ENCODE assay signal across 8 mouse cellular contexts in the genomic region with DNA sequence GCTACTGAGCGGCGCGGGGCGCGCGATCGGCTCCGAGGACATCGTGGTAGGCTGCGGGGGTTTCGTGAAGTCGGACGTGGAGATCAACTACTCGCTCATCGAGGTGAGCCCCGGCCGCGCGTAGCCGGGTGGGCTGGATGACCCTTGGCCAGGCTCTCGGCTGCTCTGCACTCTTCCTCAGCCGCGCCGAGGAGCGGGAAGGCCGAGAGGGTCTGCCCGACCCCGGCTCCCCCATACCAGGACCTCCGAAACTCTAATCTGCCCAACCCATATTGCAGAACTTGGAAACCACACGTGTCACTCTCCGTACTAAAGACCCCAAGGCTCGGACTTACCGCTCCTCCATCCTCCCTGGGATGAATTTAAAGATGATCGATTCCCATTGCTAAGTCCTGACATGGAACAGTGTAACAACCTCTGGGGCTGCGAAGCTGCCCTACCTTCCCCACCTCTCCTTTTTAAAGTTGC. TPM values are rescaled to one million over a fixed set of nuclear protein-coding genes. Genes with fewer than 3 reads are reported as not detected.
DNase-seq lines count a peak whose midpoint lies in the region; ATAC-seq and TF ChIP-seq lines count a peak whose summit lies in the region.

No protein-coding gene starts in this region.

- H3K27ac ChIP-seq in heart, embryonic 11.5 days (ENCODE audit: low read depth, low read length) = no peak overlapping the region
- H3K27ac ChIP-seq in forebrain, embryonic 14.5 days (ENCODE audit: low read depth, low read length) = peak overlapping the region; percentile 55; the same call in 1 of the 2 replicates
- H3K27ac ChIP-seq in liver, embryonic 16.5 days (ENCODE audit: low read length) = no peak overlapping the region

- H3K4me3 ChIP-seq in heart, embryonic 11.5 days (ENCODE audit: low read depth, low read length) = peak overlapping the region; percentile 80
- peak overlapping the region; percentile 96 for H3K4me3 ChIP-seq in E14TG2a.4 (replicated peaks; ENCODE audit: low read length)
- peak overlapping the region; percentile 88 for H3K4me3 ChIP-seq in forebrain, embryonic 14.5 days (ENCODE audit: low read depth, low read length)
- H3K4me3 ChIP-seq in liver, embryonic 16.5 days (ENCODE audit: low read depth, low read length) = peak overlapping the region; percentile 77

- H3K36me3 ChIP-seq in heart, embryonic 11.5 days (ENCODE audit: control insufficient read depth, insufficient read depth, low read length) = no peaks in the 10 kb centered on the region
- peaks cover 32% of the 10 kb centered on the region for H3K36me3 ChIP-seq in E14TG2a.4 (ENCODE audit: insufficient read depth, low read length)
- H3K36me3 ChIP-seq in forebrain, embryonic 14.5 days (ENCODE audit: control insufficient read depth, insufficient read depth, low read length) = peaks cover 15% of the 10 kb centered on the region
- H3K36me3 ChIP-seq in liver, embryonic 16.5 days (ENCODE audit: control insufficient read depth, insufficient read depth) = no peaks in the 10 kb centered on the region

- peak overlapping the region; percentile 95 for H3K4me2 ChIP-seq in heart, embryonic 11.5 days
- peak overlapping the region; percentile 88 for H3K4me2 ChIP-seq in forebrain, embryonic 14.5 days (ENCODE audit: low read length)
- peak overlapping the region; percentile 87 for H3K4me2 ChIP-seq in liver, embryonic 16.5 days (ENCODE audit: low read depth, low read length)

- H3K9me3 ChIP-seq in heart, embryonic 11.5 days (replicated peaks; ENCODE audit: control insufficient read depth, low read length) = no peaks in the 10 kb centered on the region
- no peaks in the 10 kb centered on the region for H3K9me3 ChIP-seq in E14TG2a.4 (ENCODE audit: low read length)
- H3K9me3 ChIP-seq in forebrain, embryonic 14.5 days (replicated peaks; ENCODE audit: control insufficient read depth, low read length) = no peaks in the 10 kb centered on the region
- H3K9me3 ChIP-seq in liver, embryonic 16.5 days (replicated peaks; ENCODE audit: control insufficient read depth, low read length) = no peaks in the 10 kb centered on the region

- peak; percentile 44; the same call in 1 of the 2 replicates for ATAC-seq in heart, embryonic 11.5 days (replicated peaks; ENCODE audit: insufficient number of reproducible peaks, low FRiP score, low TSS enrichment)
- ATAC-seq in forebrain, embryonic 14.5 days = no peak
- ATAC-seq in liver, embryonic 16.5 days (ENCODE audit: low read depth) = no peak; the same call in none of the 2 replicates

- WGBS in heart, embryonic 11.5 days (ENCODE audit: insufficient replicate concordance) = under 1% methylated on average over 35 of the region's 35 CpGs
- under 1% methylated on average over 25 of the region's 35 CpGs for WGBS in forebrain, embryonic 14.5 days
- WGBS in liver, embryonic 16.5 days (ENCODE audit: insufficient replicate concordance) = 0% methylated on average over 35 of the region's 35 CpGs

- H3K27me3 ChIP-seq in heart, embryonic 11.5 days (ENCODE audit: control insufficient read depth, insufficient read depth, low read length) = 0 out of 2 replicates have a peak, but pooled peaks cover 3% of the 10 kb centered on the region
- H3K27me3 ChIP-seq in E14TG2a.4 (ENCODE audit: insufficient read depth, low read length) = peaks cover 4% of the 10 kb centered on the region
- H3K27me3 ChIP-seq in forebrain, embryonic 14.5 days (replicated peaks; ENCODE audit: control insufficient read depth, insufficient read depth, low read length) = no peaks in the 10 kb centered on the region
- H3K27me3 ChIP-seq in liver, embryonic 16.5 days (ENCODE audit: control insufficient read depth, insufficient read depth, low read depth, low read length) = no peaks in the 10 kb centered on the region

- peak overlapping the region; percentile 83 for H3K9ac ChIP-seq in heart, embryonic 11.5 days (ENCODE audit: low read depth, low read length)
- H3K9ac ChIP-seq in forebrain, embryonic 14.5 days (ENCODE audit: low read length) = peak overlapping the region; percentile 87
- H3K9ac ChIP-seq in liver, embryonic 16.5 days (ENCODE audit: low read depth, low read length) = peak overlapping the region; percentile 77

- intact Hi-C loops in heart, postnatal 14 days (cut with DNase I) = no loop called here

- TF ChIP-seq CTCF in E14TG2a.4 (conservative IDR thresholded peaks at IDR 0.05; ENCODE audit: low read length) = no peak

- H3K4me1 ChIP-seq in heart, embryonic 11.5 days (ENCODE audit: control insufficient read depth, insufficient read depth, low read length) = peaks cover 9% of the 10 kb centered on the region
- H3K4me1 ChIP-seq in E14TG2a.4 (replicated peaks; ENCODE audit: low read depth, low read length) = peaks cover 40% of the 10 kb centered on the region
- H3K4me1 ChIP-seq in forebrain, embryonic 14.5 days (ENCODE audit: control insufficient read depth, insufficient read depth, low read length) = peaks cover 11% of the 10 kb centered on the region
- H3K4me1 ChIP-seq in liver, embryonic 16.5 days (ENCODE audit: control insufficient read depth, low read depth, low read length) = peaks cover 36% of the 10 kb centered on the region

- DNase-seq in heart, postnatal 14 days = no peak
- DNase-seq in forebrain, embryonic 14.5 days (ENCODE audit: low spot score) = no peak
- DNase-seq in ovary, adult 18-20 months (ENCODE audit: low spot score) = no peak
- no peak for DNase-seq in cerebellum, adult 9-10 months
- DNase-seq in gastrocnemius, adult 8-10 months (ENCODE audit: low spot score in 2 of 2) = no peak

RNA-seq across cellular contexts. Expression of gene Nomo1, which starts 0.4 kb away (rescaled TPM):
- 19.2 and 20.8 TPM in 2 replicates for polyA plus RNA-seq in heart, embryonic 11.5 days (2014; fragmentation: Nextera tagmentation; extraction: Ambion mirVana)
- 10 to 100 TPM; 68.0 to 68.6 TPM for total RNA-seq in heart, postnatal 14 days (2021)
- polyA plus RNA-seq in forebrain, embryonic 14.5 days (2014; fragmentation: Nextera tagmentation; extraction: Ambion mirVana) = 19.6 and 25.9 TPM in 2 replicates
- polyA plus RNA-seq in liver, embryonic 16.5 days (2015; fragmentation: Nextera tagmentation; extraction: Ambion mirVana) = 22.0 and 23.4 TPM in 2 replicates
- total RNA-seq in gastrocnemius, adult 8-10 months (2022) = 100 to 1,000 TPM in 3 of 4 experiments, 10 to 100 TPM in 1; 89.6 to 107 (median 103) TPM

RNA-seq across cellular contexts. Expression of gene Abcc6, which starts 3.8 kb away (rescaled TPM):
- 0.04 TPM in 2 replicates for polyA plus RNA-seq in heart, embryonic 11.5 days (2014; fragmentation: Nextera tagmentation; extraction: Ambion mirVana)
- total RNA-seq in heart, postnatal 14 days (2021) = under 1 TPM; 0.05 TPM
- polyA plus RNA-seq in forebrain, embryonic 14.5 days (2014; fragmentation: Nextera tagmentation; extraction: Ambion mirVana) = 0.30 and 0.33 TPM in 2 replicates
- 16.9 and 19.2 TPM in 2 replicates for polyA plus RNA-seq in liver, embryonic 16.5 days (2015; fragmentation: Nextera tagmentation; extraction: Ambion mirVana)
- total RNA-seq in gastrocnemius, adult 8-10 months (2022) = under 1 TPM in 1 of 4 experiments, not detected in 3; 0.13 TPM

Comparison
In these comparisons a context has a peak if more than half of its experiments do, and no peak if none do; other contexts are left out.
1. RNA of gene Abcc6, which starts 3.8 kb away (polyA plus RNA-seq): 16.9 to 19.2 TPM in liver, embryonic 16.5 days; 0.30 to 0.33 TPM in forebrain, embryonic 14.5 days and 0.04 TPM in heart, embryonic 11.5 days; every median in the first group is over 10 times any median in the second.
2. Peak in every context shown above with its lines, with median percentiles within 50 percentile points of each other: H3K4me2 ChIP-seq, H3K4me3 ChIP-seq and H3K9ac ChIP-seq.